Mouse (Mus musculus): Measurements from ENCODE around the gene Twistnb.

- TF ChIP-seq CHD2 (IDR thresholded peaks at IDR 0.05; ENCODE audit: low read depth, low read length) (no peak), HCFC1 (IDR thresholded peaks at IDR 0.05; ENCODE audit: borderline replicate concordance, insufficient read depth, low read length) (no peak)
Observed at GRCm38 (mm10) chr12:33455418-33455817, 26.0 kb downstream of the Twistnb start.
